Mouse (Mus musculus) cortical plate, adult 2 months (tissue): ENCODE data around the gene Slc6a20a.

ENCODE experiments used
- CTCF ChIP-seq: fragments of 200-500 bp; IDR thresholded peaks from 2 replicates; pipeline ENCODE4 v1.5.1; 2011; ENCODE audit warnings: mild to moderate bottlenecking, control low read depth, low read length; ENCODE audit not compliant: insufficient read depth; ENCODE audit errors: extremely low read depth
- POLR2A ChIP-seq: fragments of 200-500 bp; IDR thresholded peaks from 2 replicates; pipeline ENCODE4 v1.6.1; 2011; ENCODE audit warnings: mild to moderate bottlenecking, low read length, control low read depth; ENCODE audit not compliant: insufficient read depth; ENCODE audit errors: extremely low read depth

- no peak for TF ChIP-seq CTCF
- no peak for TF ChIP-seq POLR2A
These were observed 44.2 kb upstream of the Slc6a20a start for GRCm38 (mm10) chr9:123722737-123723493.
